Mouse (Mus musculus) fibroblast of lung, adult 2 months (primary cell): ENCODE data around the gene Ssh1.

Source experiments
- DNase-seq: peaks from one replicate; pipeline ENCODE4 v3.0.0-alpha.2; 2011; ENCODE audit warnings: low read depth

Ssh1 gene

DNA sequence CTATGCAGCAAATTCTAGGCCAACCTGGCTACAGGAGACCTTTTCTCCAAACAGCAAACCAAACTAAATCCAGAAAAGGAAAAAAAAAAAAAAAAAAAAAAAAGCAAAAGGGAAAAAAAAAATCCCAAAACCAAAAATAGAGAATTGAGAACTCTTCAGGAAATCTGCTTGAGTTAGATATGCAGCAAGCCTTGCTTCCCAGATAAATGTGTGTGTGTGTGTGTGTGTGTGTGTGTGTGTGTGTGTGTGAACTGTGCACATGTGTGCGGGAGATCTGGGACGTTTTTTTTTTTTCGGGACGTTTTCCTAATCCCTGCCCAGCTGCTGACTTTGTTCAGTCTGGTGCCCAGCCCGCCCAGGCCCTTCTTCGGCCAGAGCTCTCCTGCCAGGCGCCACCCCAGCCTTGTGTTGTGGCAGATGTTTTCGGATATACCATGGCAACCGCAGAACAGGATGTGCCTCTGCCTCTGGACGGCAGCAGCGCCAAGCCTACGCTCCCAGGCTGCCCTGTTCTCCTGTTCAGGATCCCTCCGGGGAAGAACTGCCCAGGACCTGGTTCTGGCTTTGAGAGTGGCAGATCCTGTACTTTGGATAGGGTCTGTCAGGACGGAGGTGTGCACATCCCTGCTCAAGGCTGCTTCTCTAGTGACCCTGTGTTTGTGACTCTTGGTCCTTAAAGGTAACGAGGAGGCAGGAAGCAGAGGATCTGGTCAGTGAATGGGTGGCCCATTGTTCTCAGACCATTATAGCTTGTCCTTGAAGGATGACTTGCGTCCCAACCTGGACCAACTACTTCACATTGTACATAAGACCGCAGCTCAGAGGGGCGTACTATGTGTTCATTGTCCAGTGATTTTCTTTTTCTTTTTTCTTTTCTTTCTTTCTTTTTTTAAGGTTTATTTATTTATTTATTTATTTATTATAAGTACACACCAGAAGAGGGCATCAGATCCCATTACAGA, 62.8 kb downstream of the Ssh1 start:
- DNase-seq = peak; percentile 78

DNA sequence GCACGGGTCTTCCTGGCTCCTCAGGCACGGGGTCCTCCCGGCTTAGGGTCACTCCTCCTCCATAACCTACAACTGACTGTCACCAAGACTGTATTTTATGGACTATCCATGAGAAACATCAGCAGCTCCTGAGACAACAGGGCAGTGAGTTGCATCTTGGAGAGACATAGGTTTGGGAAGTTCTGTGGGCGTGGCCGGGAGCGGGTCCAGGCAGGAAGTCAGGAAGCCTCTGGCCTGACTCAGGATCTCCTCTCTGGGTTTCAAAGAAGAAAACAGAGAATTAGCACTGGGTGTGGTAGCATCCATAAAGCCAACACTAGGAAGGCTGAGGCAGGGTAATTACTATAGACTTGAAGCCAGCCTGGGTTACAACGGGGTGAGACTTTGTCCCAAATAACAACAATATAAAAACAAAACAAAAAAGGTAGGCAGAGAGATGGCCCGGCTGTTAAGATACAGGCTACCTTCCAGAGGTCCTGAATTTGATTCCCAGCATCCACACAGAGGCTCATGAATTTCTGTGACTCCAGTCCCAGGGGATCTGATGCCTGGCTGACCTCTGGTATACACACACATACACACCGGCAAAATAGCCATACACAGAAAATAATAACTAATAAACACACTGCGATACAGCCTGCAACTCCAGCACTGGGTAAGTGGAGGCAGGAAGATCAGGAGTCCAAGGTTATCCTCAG, 63.6 kb downstream of the Ssh1 start:
- DNase-seq = no peak

DNA sequence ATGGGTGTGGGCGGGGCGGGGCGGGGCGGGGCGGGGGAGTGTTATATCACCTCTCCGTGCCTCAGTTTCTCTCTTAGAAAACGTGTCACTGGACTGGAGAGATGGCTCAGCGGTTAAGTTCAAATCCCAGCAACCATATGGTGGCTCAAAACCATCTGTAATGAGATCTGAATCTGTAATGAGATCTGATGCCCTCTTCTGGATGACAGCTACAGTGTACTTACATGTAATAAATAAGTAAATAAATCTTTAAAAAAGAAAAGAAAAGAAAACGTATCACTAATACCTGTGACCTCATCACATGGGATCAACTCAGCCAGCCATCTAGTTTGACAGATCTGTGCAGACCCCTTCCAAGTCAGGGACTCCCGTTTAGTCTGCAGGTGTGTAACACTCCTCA, 64.2 kb downstream of the Ssh1 start:
- no peak for DNase-seq

DNA sequence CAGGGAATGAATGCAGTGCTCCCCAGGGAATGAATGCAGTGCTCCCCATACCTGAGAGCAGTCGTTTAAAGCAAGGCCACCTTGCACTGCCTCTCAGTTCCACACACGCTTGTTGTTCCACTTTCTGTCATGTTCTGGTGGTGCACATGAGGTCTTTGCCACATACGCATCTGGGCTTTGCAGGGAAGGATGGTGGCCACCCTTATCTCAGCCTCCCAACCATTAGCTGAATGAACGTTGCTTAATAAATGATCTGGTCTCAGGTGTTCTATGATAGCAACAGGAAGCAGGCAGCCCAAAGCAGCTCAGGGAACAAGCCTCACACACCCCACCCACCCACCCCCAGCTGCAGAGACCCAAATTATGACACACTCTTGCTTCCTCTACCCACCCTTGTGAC, 69.1 kb downstream of the Ssh1 start:
- no peak for DNase-seq

DNA sequence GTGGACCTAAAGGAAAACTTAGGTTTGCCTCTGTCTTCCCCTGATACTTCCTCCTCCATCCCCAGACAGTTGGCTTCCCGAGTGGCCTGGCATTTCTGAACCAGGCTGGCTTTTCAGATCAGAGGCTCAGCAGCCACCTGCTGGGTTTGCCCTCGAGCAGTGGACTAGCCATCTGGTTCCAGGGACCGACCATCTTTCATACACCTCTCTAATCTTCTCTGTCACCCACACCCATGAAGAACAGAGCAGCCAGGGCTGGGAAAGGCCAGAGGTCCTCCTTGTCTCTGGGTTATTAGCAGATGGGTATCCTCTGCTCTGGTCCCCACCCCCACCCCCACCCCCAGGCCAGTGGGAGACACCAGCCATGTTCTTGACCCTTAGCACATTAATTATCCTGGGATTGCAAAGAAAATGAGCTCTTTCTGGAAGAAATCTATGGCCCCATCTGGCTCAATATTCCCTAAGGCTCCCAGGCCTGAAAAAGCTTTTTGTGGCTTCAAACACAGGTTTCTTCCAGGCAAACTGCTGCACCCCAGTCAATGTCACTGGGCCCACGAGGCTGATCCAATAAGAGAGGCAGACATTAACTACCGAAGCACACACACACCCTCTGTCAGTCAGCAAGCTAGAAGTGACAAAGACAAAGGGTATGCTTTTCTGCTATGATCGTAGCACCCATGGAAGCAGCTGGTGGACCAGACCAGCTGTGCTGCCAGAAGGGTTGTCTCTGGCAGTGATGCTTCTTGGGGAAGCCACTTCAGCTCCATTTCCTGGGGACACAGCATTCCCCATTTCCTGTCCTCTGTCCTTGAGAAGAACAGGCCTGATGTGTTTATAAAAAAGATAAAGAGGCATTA, 72.2 kb downstream of the Ssh1 start:
- DNase-seq = no peak

DNA sequence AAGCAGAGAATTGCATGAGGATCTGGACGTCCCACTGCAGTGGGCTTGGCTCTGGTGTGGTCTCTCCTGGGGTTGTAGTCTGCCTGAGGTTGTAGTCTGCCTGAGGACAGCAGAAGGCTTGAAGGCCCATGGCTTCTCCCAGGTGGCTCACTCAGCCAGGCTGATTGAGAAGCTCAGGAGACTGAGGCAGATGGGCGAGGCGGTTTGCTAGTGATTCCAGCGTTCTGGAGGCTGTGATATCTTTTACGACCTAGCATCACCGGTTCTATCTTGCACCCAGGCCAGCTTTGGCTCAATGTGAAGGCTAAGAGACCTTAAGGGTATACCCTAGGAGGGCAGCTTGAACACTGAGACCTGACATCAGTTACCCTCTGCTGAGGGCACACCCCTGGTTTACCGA, 74.6 kb downstream of the Ssh1 start:
- DNase-seq = no peak

DNA sequence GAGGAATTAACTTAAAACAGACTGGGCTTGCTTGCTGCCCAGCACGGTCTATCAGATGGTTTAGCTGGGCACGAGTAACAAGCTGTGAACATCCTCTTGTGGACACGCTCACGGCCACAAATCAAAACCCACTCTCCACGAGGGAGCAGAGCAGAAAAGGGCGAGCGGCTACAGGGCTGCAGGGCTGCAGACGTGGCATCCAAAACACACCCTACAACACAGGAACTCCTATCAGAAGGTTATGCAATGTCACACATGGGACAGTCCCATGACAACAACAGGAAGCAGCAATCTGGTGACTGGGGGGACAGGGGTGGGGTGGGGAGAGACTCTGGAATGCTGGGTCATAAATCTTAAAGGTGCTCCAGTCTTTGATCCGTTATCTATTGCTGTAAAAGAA, 75.0 kb downstream of the Ssh1 start:
- no peak for DNase-seq

DNA sequence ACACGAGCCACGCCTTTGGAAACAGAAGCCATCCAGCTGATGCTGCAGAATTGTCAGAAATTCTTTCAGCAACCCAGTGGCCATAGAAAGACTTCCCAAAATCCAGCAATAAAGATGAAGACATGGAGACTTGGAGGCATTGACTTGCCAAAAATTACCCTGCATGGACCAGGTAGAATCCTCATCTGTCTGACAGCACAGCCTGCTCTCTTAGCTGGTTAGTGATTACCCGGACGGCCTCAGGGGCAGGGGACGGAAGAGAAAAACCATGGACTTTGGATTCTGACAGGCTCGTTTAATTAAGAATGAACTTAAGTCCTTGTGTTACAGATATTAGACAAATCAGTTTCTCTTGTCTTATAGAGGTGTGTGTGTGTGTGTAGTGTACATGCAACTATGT, 83.0 kb downstream of the Ssh1 start:
- no peak for DNase-seq

DNA sequence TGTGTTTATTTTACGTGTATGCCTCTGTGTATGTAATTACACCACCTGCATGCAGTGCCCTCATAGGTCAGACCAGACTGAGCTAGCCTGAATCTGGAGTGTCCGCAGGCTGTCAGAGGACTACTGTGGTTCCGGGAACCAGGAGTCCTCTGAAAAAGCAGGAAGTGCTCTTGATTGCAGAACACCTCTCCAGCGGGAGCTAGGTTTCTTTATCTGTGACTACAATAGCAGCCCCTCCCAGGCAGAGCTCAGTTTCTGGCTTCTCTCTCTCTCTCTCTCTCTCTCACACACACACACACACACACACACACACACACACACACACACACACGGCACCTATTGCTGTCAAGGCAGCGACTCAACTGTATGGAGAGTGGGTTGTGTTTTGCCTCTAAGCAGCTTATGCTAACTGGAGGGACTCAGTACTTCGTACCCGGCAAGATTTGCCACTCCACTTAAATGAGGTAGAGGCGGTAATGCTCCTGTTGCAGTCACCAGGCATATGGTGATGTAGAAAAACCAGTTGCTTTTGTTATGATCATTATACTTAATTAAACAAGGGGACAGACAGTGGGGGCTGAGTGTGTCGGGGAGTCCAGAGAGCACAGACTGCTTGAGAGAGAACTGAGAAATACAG, 83.5 kb downstream of the Ssh1 start:
- no peak for DNase-seq

DNA sequence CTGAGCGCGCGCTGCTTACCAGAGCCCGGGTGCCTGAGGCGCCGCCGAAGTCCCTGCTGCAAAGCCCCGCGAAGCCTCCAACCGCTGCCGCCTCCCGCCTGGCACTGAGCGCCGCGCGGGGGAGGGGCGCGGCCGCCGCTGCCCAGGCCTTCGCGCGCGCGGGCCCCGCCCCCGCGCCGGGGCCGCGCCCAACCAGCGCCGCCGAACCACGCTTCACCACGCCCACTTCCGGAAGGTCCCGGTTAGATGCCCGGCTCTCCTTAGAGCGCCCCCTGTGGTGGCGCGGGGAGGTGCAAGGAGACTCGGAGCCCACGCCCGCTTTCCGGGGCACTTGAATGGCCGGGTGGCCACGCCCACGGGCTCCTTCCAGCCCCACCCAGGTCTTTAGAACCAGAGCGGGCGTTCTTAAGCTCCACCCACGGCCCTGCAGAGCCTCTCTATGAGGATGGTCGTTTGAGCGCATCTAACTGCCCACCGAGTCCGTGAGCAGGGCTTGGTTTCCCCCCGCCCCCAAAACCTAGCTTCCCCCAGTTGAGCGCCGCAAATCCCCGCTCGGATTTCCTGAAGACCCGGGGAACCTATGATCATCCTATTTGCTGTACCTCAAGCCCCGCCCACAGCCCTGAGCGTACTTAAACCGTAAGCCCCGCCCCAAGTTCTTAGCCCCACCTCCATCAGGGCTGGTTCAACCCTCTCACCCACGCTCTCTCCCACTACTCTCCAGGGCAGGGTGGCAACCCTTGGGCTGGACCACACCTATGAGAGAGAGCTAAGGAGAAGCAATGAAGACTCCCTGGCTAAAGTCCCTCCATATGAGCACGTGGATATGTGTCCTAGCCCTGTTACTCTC, 84.9 kb downstream of the Ssh1 start, which contains the start of gene Coro1c:
TSS of gene Coro1c (minus strand) at position 167 of the 850 bp plus-strand sequence.
- DNase-seq = peak; percentile 90

DNA sequence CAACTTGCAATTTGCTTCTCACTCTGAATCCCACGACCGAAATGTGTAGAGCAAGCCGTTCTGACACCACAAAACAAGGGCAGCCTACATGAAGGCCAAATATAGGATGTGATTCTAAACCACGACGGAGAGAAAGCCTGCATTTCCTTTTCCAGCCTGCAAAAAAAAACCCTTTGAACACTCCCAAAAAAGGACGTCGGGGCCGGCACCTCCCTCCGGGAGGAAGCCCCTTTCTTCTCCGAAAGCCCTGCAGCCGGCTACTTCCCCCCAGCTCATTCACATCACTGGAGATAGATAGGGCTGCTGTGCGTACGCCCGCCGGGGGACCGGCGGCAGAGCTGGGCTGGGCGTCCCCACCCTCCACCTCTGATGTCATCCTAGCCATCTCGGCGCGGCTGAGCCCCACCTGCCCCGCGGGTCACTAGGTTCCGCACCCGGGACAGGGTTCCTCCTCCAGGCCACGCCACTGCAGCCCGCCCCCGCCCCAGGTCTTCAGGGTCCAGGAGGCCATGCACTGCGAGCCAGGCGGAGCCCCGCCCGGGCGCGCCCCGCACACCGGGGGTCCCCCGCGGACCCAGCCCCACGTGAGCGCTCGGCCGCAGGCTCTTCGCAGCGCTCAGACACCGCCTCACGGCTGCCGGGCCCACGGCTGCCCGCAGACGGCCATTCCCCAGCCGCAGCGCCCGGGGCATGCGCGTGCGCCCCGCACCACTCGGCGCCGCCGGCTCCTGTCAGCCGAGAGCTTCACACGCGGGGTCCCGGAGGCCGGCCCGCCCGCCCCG, 85.7 kb downstream of the Ssh1 start:
- no peak for DNase-seq

DNA sequence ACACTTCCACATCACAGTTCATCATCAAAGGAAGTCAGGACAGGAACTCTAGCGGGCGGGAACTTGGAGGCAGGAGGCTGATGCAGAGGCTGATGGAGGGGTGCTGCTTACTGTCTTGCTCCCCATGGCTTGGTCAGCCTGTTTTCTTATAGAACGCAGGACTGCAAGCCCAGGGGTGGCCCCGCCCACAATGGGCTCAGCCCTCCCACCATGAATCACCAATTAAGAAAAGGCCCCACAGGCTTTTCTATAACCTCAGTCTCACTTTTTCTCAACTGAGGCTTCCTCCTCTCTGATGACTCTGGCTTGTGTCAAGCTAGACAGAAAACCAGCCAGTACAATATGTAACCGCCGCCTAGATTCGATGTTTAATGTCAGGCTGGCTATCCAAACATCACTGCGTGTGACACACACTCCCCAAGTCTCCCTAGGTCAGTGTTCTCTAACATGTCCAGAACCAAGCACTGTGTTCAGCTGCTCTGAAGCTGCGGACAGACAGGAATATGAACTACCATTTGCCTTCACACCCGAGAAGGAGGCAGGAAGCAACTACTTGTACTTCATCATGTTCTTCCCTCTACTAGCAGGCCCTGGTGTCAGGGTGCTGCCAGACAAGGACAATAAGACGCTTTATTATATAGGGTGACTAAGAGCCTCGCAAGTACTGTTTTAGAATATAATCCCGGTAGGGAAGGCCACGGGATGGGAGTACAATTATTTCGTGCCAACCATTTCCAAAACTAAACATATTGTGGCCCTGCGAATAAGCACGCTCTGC, 86.5 kb downstream of the Ssh1 start:
- DNase-seq = no peak

DNA sequence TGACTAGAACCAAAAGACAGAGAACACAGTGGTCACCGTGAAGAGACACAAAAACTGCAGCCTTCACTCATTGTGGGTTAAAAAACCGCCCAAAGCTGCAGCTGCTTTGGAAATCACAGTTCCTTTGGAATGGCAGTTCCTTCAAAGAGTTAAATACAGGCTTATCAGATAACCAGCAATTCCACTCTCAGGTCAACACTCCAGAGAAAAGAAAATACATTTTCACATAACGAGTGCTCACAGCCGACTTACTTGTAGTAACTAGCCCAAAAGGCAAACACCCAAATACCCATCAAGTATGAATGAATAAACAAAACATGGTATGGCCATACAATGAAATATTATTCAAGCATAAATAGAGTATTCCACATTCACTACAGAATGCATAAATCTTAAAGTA, 88.7 kb downstream of the Ssh1 start:
- DNase-seq = no peak

DNA sequence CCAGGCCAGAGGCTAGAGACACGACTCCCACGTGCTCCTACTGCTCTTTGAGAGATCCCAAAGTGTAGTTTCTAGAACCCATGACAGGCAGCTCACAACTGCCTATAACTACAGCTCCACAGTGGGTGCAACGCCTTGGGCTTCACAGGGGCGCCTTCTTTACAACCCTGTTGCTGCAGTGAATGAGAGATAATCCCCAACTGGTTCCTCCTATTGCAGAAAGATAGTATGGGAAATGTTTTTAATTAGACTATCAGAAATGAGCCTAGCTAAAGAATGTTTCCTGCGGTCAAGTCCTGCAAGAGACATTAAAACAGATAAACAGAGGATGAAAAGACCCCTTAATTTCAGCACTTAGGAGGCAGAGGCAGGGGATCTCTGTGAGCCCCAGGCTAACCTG, 90.7 kb downstream of the Ssh1 start:
- no peak for DNase-seq

DNA sequence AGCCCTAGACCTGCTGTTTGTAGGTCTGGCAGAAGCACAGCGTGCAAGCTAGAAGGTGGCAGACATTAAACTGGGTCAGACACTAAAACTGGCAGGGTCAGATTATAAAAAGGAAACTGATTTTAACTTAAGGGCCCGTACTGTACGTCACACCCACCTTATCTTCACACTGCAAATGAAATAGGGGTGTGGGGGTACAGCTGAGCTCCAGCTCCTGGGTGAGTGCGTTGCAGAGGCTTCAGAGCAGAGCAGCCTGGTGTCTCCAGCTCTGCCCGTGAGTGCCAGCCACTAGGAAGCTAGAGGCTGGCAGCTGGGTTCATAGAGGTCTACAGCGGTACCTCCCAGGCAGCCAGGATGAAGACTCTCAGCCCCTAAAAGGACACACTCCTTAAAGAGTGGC, 91.7 kb downstream of the Ssh1 start:
- no peak for DNase-seq

DNA sequence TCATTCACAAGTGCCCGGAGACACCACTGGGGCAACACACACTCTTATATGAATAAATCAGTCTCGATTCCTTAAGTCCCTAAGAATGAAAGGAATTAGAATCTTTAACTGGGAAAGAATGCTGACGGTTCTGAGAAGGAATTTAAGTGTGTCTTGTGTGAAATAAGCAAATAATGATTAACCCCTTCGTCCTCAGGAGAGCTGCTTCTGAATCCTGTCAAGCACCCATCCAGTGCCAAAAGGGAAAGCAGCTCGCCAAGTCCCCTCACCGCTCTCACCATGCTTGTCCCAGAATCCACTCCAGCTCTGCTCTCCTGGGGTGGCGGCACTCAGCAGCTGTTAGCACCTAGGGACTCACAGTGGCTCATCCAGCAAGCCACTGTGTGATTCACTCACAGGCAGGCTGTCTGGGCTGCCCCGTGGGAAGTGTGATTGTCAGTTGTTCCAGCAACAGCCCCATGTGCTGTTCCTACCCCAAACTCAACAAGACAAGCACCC, 92.6 kb downstream of the Ssh1 start:
- peak; percentile 60 for DNase-seq

DNA sequence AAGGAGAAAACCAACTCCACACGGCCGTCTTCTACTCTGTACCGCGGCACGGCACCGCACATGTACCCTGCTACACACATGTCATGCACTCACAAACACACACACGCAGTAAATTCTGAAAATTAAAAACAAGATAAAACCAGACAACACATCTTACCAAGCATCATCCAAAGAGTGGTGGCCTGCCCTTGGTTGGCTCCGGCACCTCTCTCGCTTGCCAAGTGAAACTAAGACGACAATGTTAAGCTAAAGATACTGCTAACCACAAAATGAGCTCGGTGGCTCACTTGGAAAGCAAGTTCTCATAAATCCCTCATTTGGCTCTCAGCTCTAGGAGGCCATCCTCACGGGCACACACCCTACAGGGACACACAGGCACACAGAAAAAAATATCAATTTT, 94.2 kb downstream of the Ssh1 start:
- no peak for DNase-seq

DNA sequence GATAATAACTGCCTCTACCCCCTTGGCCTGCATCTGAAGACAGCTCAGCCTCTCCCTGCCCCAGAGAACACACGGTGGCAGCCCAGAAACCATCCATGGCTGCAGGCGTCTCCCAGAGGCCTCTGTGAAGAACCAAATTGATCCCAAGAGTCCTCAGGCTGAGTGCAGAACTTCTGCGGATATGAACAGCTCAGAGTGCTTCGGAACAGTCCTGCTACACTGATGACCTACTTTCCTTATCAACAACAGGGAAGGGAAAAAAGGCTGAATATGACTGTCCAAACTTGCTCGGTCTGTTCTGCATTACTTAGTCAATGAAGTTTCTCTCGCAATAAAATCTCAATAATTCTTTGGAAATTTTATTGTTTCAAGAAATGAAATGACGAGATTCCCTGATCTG, 101.7 kb downstream of the Ssh1 start:
- DNase-seq = no peak

DNA sequence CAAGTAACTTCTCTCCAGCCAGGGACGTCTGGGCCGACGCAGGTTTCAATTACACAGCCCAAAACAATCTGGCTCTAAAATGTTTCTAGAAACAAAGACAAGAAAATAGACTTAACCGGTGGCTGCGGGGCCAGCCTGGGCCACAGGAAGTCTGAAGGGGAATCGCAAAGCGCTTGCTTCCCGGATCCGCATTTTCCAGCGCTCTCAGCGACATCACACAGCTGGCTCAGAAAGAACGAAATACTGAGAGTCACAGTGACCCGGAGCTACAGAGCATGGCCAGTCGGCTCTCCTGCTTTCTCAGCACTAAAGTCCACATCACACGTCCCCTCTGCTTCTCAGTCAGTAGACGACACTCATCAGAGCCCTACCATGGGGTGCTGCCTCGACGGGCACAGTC, 102.8 kb downstream of the Ssh1 start:
- DNase-seq = no peak
